Mouse (Mus musculus): ENCODE results near the gene Ascl3.

Ascl3 gene

GRCm38 (mm10) chr7:109731626-109732025 lies at the start of gene Ascl3:
Gene Ascl3 (minus strand): TSS chr7:109731726.
- no peak for DNase-seq (ENCODE audit: low read depth in 1 of 2, low spot score in 2 of 2)

GRCm38 (mm10) chr7:109781087-109781469 lies 49.6 kb upstream of the Ascl3 start:
- no peak for DNase-seq (ENCODE audit: low read depth in 1 of 2, low spot score in 2 of 2)

DNA sequence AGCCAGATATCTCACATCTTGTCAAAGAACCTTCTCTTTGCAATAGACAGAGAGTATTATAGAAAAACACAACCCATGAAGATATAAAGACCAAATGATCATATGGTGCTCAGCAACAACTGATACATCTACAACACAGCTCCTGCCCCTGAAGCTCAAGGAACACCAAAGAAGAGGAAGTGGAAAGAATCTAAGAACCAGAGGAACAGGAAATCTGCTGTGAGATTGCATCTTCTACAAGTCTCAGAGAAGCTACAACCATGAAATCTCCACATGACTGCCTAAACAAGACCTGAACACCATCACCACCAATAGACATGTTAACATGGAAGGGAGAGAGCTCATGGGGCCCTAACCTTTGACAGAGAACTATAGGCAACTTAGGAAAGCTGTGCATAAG lies 40.7 kb upstream of the Ascl3 start:
- no peak for DNase-seq (ENCODE audit: low read depth in 1 of 2, low spot score in 2 of 2)

GRCm38 (mm10) chr7:109768699-109769383 lies 37.3 kb upstream of the Ascl3 start:
- DNase-seq (ENCODE audit: low read depth in 1 of 2, low spot score in 2 of 2): no peak

DNA sequence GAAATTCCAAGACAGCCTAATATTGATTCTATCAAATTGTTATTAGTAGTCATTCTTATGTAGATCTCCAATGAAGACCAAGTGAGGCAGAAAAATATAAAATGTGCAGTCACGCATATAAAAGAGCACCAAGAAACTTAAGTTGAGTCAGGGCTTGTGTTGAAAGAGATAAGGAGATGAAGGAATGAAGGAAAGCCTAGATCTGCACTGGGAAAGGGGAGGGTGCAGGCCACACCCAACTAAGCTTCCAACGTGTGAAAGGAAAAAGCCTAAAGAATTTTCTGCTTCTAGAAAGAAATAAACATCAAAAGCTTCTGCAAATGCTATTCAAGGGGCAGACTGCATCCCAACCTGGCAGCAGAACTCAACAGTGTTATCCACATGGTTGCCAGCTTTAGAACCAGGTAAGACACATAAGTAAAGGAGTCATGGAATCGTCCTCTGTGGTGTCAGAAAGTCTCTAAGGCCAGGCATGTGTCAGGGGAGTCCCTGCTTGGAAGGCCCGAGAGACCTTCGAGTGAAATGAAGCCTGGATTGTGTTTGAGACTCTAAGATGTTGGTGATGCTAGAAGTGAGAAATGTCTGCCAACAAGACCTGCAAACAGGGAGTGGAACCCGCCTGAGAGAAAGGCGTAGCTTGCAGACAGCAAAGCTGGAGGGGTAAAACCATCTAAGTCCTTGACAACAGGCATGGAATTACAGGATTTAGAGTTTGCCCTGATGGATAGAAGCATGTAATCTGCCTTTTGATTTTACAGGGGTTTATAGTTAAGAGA lies 36.2 kb upstream of the Ascl3 start:
- DNase-seq (ENCODE audit: low read depth in 1 of 2, low spot score in 2 of 2): no peak

GRCm38 (mm10) chr7:109764009-109764408 lies 32.5 kb upstream of the Ascl3 start:
- no peak for DNase-seq (ENCODE audit: low read depth in 1 of 2, low spot score in 2 of 2)

GRCm38 (mm10) chr7:109756291-109756690 lies 24.8 kb upstream of the Ascl3 start:
- no peak for DNase-seq (ENCODE audit: low read depth in 1 of 2, low spot score in 2 of 2)

GRCm38 (mm10) chr7:109754034-109754433 lies 22.5 kb upstream of the Ascl3 start:
- DNase-seq (ENCODE audit: low read depth in 1 of 2, low spot score in 2 of 2): no peak

GRCm38 (mm10) chr7:109752008-109752925 lies 20.7 kb upstream of the Ascl3 start, which contains the start of gene Tmem9b:
Gene Tmem9b (minus strand): TSS chr7:109752875.
- DNase-seq (ENCODE audit: low read depth in 1 of 2, low spot score in 2 of 2): peak; percentile 30 to 67

DNA sequence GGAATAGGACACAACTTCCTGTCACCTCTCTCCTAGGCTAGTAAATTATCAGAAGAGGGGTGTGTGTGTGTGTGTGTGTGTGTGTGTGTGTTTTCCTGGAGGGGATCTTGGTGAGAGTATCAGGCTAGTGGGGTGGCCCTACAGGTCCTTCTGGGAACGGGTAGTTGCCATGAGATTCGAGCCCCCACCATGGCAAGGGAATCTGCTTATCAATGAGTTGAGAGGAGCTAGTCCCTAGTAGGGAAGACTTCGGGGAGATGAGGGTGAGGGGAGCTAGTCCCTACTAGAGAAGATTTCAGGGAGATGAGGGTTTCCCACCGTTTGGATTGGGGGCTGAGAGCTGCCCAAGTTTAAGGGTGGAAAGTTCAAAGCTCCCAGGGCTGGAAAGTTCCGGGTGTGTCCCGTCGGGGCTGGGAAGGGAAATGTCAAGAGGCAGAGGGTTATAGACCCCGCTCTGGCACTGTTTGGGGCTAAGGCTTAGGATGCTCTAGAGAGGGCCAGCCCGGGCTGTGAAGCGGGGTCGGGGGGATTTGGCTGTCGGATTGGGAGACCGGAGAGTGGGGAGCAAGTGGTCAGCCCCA lies 20.0 kb upstream of the Ascl3 start:
- DNase-seq (ENCODE audit: low read depth in 1 of 2, low spot score in 2 of 2): no peak

DNA sequence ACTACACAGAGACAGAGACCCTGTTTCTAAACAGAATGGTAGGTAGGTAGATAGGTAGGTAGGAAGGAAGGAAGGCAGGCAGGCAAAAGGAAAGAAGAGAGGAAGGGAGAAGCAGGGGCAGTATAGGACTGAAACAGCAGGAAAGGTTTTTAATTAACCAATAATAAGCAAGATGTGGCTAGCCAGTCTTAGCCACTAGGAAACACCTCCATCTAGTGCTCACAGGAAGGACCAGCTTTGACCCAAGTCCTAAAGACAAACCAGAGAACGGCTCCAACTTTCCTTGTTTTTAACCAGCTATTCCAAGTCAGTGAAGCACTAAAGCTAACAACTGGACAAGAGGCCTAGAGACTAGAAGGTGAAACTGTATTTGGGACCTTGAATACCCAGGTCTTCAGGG lies 16.2 kb upstream of the Ascl3 start:
- DNase-seq (ENCODE audit: low read depth in 1 of 2, low spot score in 2 of 2): no peak

GRCm38 (mm10) chr7:109741703-109742102 lies 10.2 kb upstream of the Ascl3 start:
- no peak for DNase-seq (ENCODE audit: low read depth in 1 of 2, low spot score in 2 of 2)

DNA sequence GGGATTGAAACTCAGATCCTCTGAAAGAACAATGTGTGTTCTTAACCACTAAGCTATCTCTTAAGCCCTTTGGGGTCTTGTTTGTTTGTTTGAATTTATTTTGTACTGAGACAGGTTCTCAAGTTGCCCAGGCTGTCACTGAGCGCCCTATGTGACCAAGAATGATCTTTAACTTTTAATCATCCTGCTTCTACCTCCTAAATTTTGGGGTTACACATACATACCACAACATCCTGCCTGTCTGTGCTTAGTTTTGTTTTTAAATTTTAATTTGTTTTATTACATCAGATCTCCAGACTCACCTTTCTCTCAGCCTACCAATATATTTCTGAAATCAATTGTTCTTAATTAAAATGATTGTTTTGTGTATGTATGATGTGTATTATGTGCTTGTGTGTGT lies 9.5 kb upstream of the Ascl3 start:
- no peak for DNase-seq (ENCODE audit: low read depth in 1 of 2, low spot score in 2 of 2)

GRCm38 (mm10) chr7:109739822-109740370 lies 8.4 kb upstream of the Ascl3 start:
- DNase-seq (ENCODE audit: low read depth in 1 of 2, low spot score in 2 of 2): no peak

GRCm38 (mm10) chr7:109734806-109735205 lies 3.3 kb upstream of the Ascl3 start:
- no peak for DNase-seq (ENCODE audit: low read depth in 1 of 2, low spot score in 2 of 2)

- DNase-seq (ENCODE audit: low read depth in 1 of 2, low spot score in 2 of 2): no peak
Measured at GRCm38 (mm10) chr7:109723697-109724096, 7.8 kb downstream of the Ascl3 start, which contains the start of gene BC051019. Gene BC051019 (minus strand): TSS chr7:109723850.

GRCm38 (mm10) chr7:109723114-109723513 lies 8.4 kb downstream of the Ascl3 start:
- DNase-seq (ENCODE audit: low read depth in 1 of 2, low spot score in 2 of 2): no peak

DNA sequence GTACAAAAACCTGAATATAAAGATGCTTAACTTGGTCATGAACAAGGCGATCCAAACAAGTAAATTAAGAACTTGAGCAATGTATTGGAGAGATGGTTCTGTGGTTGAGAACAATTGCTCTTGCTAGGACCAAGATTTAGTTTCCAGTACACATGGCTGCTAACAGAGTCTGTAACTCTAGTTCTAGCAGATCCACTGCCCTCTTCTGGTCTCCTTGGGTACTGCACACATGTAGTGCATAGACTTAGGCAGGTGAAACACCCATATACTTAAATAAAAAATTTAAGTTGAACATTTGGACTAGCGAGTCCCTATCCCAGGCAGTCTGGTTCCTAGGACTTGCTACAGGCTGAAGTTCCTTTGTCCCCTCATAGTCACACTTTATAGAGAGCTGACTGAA lies 8.9 kb downstream of the Ascl3 start:
- DNase-seq (ENCODE audit: low read depth in 1 of 2, low spot score in 2 of 2): no peak

DNA sequence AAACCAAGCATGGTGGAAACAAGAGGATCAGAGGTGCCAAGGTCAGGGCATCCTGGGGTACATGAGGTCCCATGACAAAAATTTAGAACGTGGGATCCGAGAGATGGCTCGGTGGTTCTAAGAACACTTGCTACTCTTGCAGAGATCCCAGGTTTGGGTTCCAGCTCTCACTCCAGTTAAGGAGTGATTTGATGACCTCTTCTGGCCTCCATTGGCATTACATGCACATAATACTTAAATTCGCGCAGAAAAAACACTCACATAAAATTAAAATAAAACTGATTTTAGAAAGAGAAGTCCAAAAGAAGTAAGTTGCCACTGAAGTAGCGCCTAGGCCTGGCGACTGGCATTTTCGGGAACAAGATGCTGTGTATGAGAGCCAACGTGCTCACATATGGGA lies 12.2 kb downstream of the Ascl3 start:
- DNase-seq (ENCODE audit: low read depth in 1 of 2, low spot score in 2 of 2): no peak

- no peak for DNase-seq (ENCODE audit: low read depth in 1 of 2, low spot score in 2 of 2)
Measured at GRCm38 (mm10) chr7:109713434-109713982, 18.0 kb downstream of the Ascl3 start.
